Mouse (Mus musculus) limb, embryonic 14.5 days (tissue): ENCODE measurements around the gene Iqck. TPM values are rescaled to one million over a fixed set of nuclear protein-coding genes. Genes with fewer than 3 reads are reported as not detected.

Experiments
- ATAC-seq: fragments of 200-750 bp; cut with Nextera tagmentation; 2 replicates; pipeline ENCODE4 v1.8.0; 2017; ENCODE audit warnings: low read depth, moderate number of reproducible peaks, moderate TSS enrichment; ENCODE audit not compliant: low FRiP score
- DNase-seq: peaks from one replicate; pipeline ENCODE4 v3.0.0-alpha.2; 2015; ENCODE audit warnings: low spot score
- H3K27ac ChIP-seq: fragments of 300-500 bp; sonication (generic); replicated peaks from 2 replicates; pipeline ENCODE4 v1.5.1; 2014; ENCODE audit warnings: low read depth, mild to moderate bottlenecking, low read length, moderate library complexity, mixed read lengths
- H3K27me3 ChIP-seq: fragments of 300-500 bp; sonication (generic); 2 replicates; pipeline ENCODE4 v1.6.1; 2014; ENCODE audit warnings: low read length, mixed read lengths; ENCODE audit not compliant: control insufficient read depth, insufficient read depth
- H3K36me3 ChIP-seq: fragments of 300-500 bp; sonication (generic); 2 replicates; pipeline ENCODE4 v1.6.1; 2014; ENCODE audit warnings: mild to moderate bottlenecking, low read length, moderate library complexity, mixed read lengths; ENCODE audit not compliant: control insufficient read depth, insufficient read depth
- H3K4me1 ChIP-seq: fragments of 300-500 bp; sonication (generic); 2 replicates; pipeline ENCODE4 v1.6.1; 2014; ENCODE audit warnings: antibody characterized with exemption, low read length, mixed read lengths; ENCODE audit not compliant: control insufficient read depth, insufficient read depth
- H3K4me2 ChIP-seq: fragments of 300-500 bp; sonication (generic); replicated peaks from 2 replicates; pipeline ENCODE4 v1.6.1; 2014; ENCODE audit warnings: low read depth, mild to moderate bottlenecking, low read length, moderate library complexity; ENCODE audit not compliant: severe bottlenecking
- H3K4me3 ChIP-seq: fragments of 300-500 bp; sonication (generic); replicated peaks from 2 replicates; pipeline ENCODE4 v1.5.1; 2014; ENCODE audit warnings: low read length
- H3K9ac ChIP-seq: fragments of 300-500 bp; sonication (generic); 2 replicates; pipeline ENCODE4 v1.6.1; 2014; ENCODE audit warnings: mild to moderate bottlenecking, low read depth, low read length, moderate library complexity; ENCODE audit not compliant: severe bottlenecking
- H3K9me3 ChIP-seq: fragments of 300-500 bp; sonication (generic); 2 replicates; pipeline ENCODE4 v1.6.1; 2016; ENCODE audit warnings: low read length; ENCODE audit not compliant: control insufficient read depth
- POLR2A ChIP-seq: fragments of 200-500 bp; IDR thresholded peaks from 2 replicates; pipeline ENCODE4 v1.8.0; 2012; ENCODE audit warnings: inconsistent platforms, mild to moderate bottlenecking, moderate library complexity, borderline replicate concordance; ENCODE audit not compliant: insufficient read depth, insufficient read length; ENCODE audit errors: extremely low read depth
- WGBS: fragments of 180-500 bp; shearing (Covaris S2); extraction: QIAGEN DNeasy Blood & Tissue Kit; methylation state at CpG from one replicate; pipeline ENCODE4 v1.1.7; 2014; 5-methylcytosine and 5-hydroxymethylcytosine counted together
- polyA plus RNA-seq, 2 experiments: library from polyadenylated mRNA; depleted of rRNA in 1 of 2; stranded (reverse) in 1 of 2; unstranded in 1 of 2; fragments of >200 nt; fragmentation: Nextera tagmentation in 1 of 2; extraction: Ambion mirVana in 1 of 2; gene quantifications; 2 replicates each; pipeline versions ENCODE4 v1.2.1 to v1.2.3; 2012 to 2014

The Iqck gene
- polyA plus RNA-seq, 2 experiments: 2.5 to 2.8 TPM

- Histone ChIP-seq H3K4me2 (no peak overlapping the region), H3K27me3 (no peaks in the 10 kb centered on the region), H3K36me3 (no peaks in the 10 kb centered on the region), H3K9me3 (no peaks in the 10 kb centered on the region), H3K27ac (no peak overlapping the region; the same call in 1 of the 2 replicates), H3K4me1 (peaks cover 6% of the 10 kb centered on the region; the same call in 1 of the 2 replicates), H3K4me3 (no peak overlapping the region), H3K9ac (no peak overlapping the region)
- WGBS: 20% methylated on average over 16 of the region's 16 CpGs
- TF ChIP-seq POLR2A: no peak
- DNase-seq (peak; percentile 57), ATAC-seq (peak; percentile 51; the same call in 1 of the 2 replicates)
Measured at GRCm38 (mm10) chr7:118929601-118930311, 74.2 kb downstream of the Iqck start.

- H3K27ac ChIP-seq: no peak overlapping the region
- WGBS: 73% methylated on average over 17 of the region's 17 CpGs
Measured at GRCm38 (mm10) chr7:118931502-118932395, 76.2 kb downstream of the Iqck start.

GRCm38 (mm10) chr7:118935306-118935705, 79.8 kb downstream of the Iqck start:
- Histone ChIP-seq H3K9ac (no peak overlapping the region), H3K27me3 (no peaks in the 10 kb centered on the region), H3K9me3 (no peaks in the 10 kb centered on the region), H3K4me1 (no peaks in the 10 kb centered on the region), H3K36me3 (no peaks in the 10 kb centered on the region), H3K27ac (no peak overlapping the region), H3K4me2 (no peak overlapping the region), H3K4me3 (no peak overlapping the region)
- DNase-seq (no peak), ATAC-seq (no peak)
- no peak for TF ChIP-seq POLR2A
- 64% methylated on average over 2 of the region's 2 CpGs for WGBS

More at GRCm38 (mm10) chr7:118931502-118932395, 76.2 kb downstream of the Iqck start:
- DNase-seq: no peak
- Histone ChIP-seq H3K4me1 (peaks cover 6% of the 10 kb centered on the region; the same call in 1 of the 2 replicates), H3K4me3 (no peak overlapping the region), H3K36me3 (no peaks in the 10 kb centered on the region), H3K27me3 (no peaks in the 10 kb centered on the region), H3K4me2 (no peak overlapping the region), H3K9me3 (no peaks in the 10 kb centered on the region), H3K9ac (no peak overlapping the region)
- no peak for ATAC-seq
- TF ChIP-seq POLR2A: no peak

GRCm38 (mm10) chr7:118936844-118937243, 81.3 kb downstream of the Iqck start:
- Histone ChIP-seq H3K9me3 (no peaks in the 10 kb centered on the region), H3K27me3 (no peaks in the 10 kb centered on the region), H3K4me3 (no peak overlapping the region), H3K4me1 (no peaks in the 10 kb centered on the region), H3K9ac (no peak overlapping the region), H3K27ac (no peak overlapping the region), H3K4me2 (no peak overlapping the region), H3K36me3 (no peaks in the 10 kb centered on the region)
- TF ChIP-seq POLR2A: no peak
- ATAC-seq: no peak
- 43% methylated on average over 4 of the region's 4 CpGs for WGBS
- no peak for DNase-seq
